Mouse (Mus musculus) liver, adult 2 months (tissue): ENCODE measurements around the gene Unc119b.

Source experiments
- CTCF ChIP-seq: fragments of 200-500 bp; IDR thresholded peaks from 2 replicates; pipeline ENCODE4 v1.5.1; 2011; ENCODE audit warnings: low read depth, low read length, control low read depth
- POLR2A ChIP-seq: fragments of 200-500 bp; IDR thresholded peaks from 2 replicates; pipeline ENCODE4 v1.6.1; 2011; ENCODE audit warnings: low read length, control low read depth; ENCODE audit not compliant: insufficient read depth; ENCODE audit errors: extremely low read depth

DNA sequence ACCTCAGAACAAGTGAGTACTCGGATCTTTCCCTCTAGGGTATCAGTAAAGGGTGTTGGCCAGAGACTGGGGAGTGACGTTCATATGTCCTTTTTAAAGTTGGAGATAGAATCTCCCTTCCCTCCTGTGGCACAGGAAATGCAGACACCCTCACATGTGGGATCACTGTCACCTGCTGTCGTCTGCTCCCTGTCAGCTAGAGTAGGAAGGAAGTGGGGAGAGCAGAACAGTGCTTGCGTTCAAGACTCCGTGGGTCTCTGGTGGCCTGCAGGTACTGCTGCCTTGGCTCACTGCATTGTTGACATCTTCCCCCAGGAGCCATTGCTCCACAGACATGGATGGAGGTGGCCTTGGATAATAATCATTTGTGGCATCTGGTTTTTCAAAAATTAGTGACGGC is 51.3 kb downstream of the Unc119b start:
- TF ChIP-seq POLR2A (no peak), CTCF (no peak)
